Mouse (Mus musculus): ENCODE measurements around the gene Ufsp1.

The Ufsp1 gene

GRCm38 (mm10) chr5:137337190-137337589, 42.8 kb downstream of the Ufsp1 start:
- no peak for DNase-seq

- peak; percentile 91 for DNase-seq
Observed at GRCm38 (mm10) chr5:137338256-137338655, 43.8 kb downstream of the Ufsp1 start.

GRCm38 (mm10) chr5:137338663-137339289, 44.3 kb downstream of the Ufsp1 start:
- DNase-seq, result peak; percentile 54

GRCm38 (mm10) chr5:137339290-137339979, 45.0 kb downstream of the Ufsp1 start:
- peak; percentile 69 for DNase-seq

GRCm38 (mm10) chr5:137340222-137340621, 45.8 kb downstream of the Ufsp1 start:
- no peak for DNase-seq

- DNase-seq, result no peak
Observed at GRCm38 (mm10) chr5:137342407-137343012, 48.1 kb downstream of the Ufsp1 start.

- no peak for DNase-seq
Observed at GRCm38 (mm10) chr5:137343412-137343811, 49.0 kb downstream of the Ufsp1 start.

GRCm38 (mm10) chr5:137343869-137344268, 49.4 kb downstream of the Ufsp1 start:
- DNase-seq, result no peak
